Mouse (Mus musculus): Measurements from ENCODE around the gene Scml4.

- TF ChIP-seq CTCF (IDR thresholded peaks at IDR 0.05; ENCODE audit: control insufficient read depth, insufficient read depth, insufficient read length) (no peak), FOSL1 (IDR thresholded peaks at IDR 0.05; ENCODE audit: insufficient read depth, low read length, poor library complexity, severe bottlenecking) (no peak)
These were observed 11.7 kb upstream of the Scml4 start for GRCm38 (mm10) chr10:42848179-42849080.

Data from C2C12 (cell line).